Mouse (Mus musculus): ENCODE data around the gene Il1r1. TPM values are rescaled to one million over a fixed set of nuclear protein-coding genes. Genes with fewer than 3 reads are reported as not detected.

Gene Il1r1
- polyA plus RNA-seq, 1 experiment from 2014 or later = 1.3 TPM

- H3K9ac ChIP-seq = no peak overlapping the region
- H3K4me2 ChIP-seq = no peak overlapping the region
- no peak overlapping the region for H3K27ac ChIP-seq (replicated peaks)
- no peaks in the 10 kb centered on the region for H3K9me3 ChIP-seq
- H3K27me3 ChIP-seq = no peaks in the 10 kb centered on the region
- ATAC-seq (ENCODE audit: low read depth) = no peak
- no peak overlapping the region for H3K4me3 ChIP-seq
- H3K36me3 ChIP-seq = no peaks in the 10 kb centered on the region
- H3K4me1 ChIP-seq (replicated peaks) = no peaks in the 10 kb centered on the region
- WGBS = 62% methylated on average over 2 of the region's 2 CpGs
Observed at GRCm38 (mm10) chr1:40359731-40360130, 134.9 kb downstream of the Il1r1 start.

- Histone ChIP-seq H3K9ac (no peak overlapping the region), H3K36me3 (no peaks in the 10 kb centered on the region), H3K27ac (replicated peaks) (no peak overlapping the region), H3K27me3 (no peaks in the 10 kb centered on the region), H3K4me3 (no peak overlapping the region), H3K9me3 (no peaks in the 10 kb centered on the region), H3K4me1 (replicated peaks) (no peaks in the 10 kb centered on the region), H3K4me2 (no peak overlapping the region)
- 81% methylated on average over 7 of the region's 7 CpGs for WGBS
- no peak for ATAC-seq (ENCODE audit: low read depth)
Observed at GRCm38 (mm10) chr1:40360969-40361368, 136.1 kb downstream of the Il1r1 start.

- WGBS = 68% methylated on average over 1 of the region's 1 CpGs
- Histone ChIP-seq H3K9ac (no peak overlapping the region), H3K4me1 (replicated peaks) (no peaks in the 10 kb centered on the region), H3K9me3 (no peaks in the 10 kb centered on the region), H3K27ac (replicated peaks) (no peak overlapping the region), H3K4me3 (no peak overlapping the region), H3K27me3 (no peaks in the 10 kb centered on the region), H3K36me3 (no peaks in the 10 kb centered on the region), H3K4me2 (no peak overlapping the region)
- no peak for ATAC-seq (ENCODE audit: low read depth)
Observed at GRCm38 (mm10) chr1:40361596-40361995, 136.7 kb downstream of the Il1r1 start.

GRCm38 (mm10) chr1:40362784-40363183, 137.9 kb downstream of the Il1r1 start:
- Histone ChIP-seq H3K9ac (no peak overlapping the region), H3K4me1 (replicated peaks) (no peaks in the 10 kb centered on the region), H3K36me3 (no peaks in the 10 kb centered on the region), H3K9me3 (no peaks in the 10 kb centered on the region), H3K27me3 (no peaks in the 10 kb centered on the region), H3K27ac (replicated peaks) (no peak overlapping the region), H3K4me3 (no peak overlapping the region), H3K4me2 (no peak overlapping the region)
- WGBS = 76% methylated on average over 11 of the region's 11 CpGs
- no peak for ATAC-seq (ENCODE audit: low read depth)

Other genes starting within 250 kb of the Il1r1 start
- 0.31 and 0.39 TPM in 2 replicates for gene Il1r2, start 151.0 kb upstream of the Il1r1 start, polyA plus RNA-seq (2015; fragmentation: Nextera tagmentation; extraction: Ambion mirVana)
- 1.7 and 1.8 TPM in 2 replicates for gene Il1rl2, start 99.5 kb downstream of the Il1r1 start, polyA plus RNA-seq (2015; fragmentation: Nextera tagmentation; extraction: Ambion mirVana)
- 0.34 TPM in 1 of 2 replicates, not detected in the other for gene Il1rl1, start 204.5 kb downstream of the Il1r1 start, polyA plus RNA-seq (2015; fragmentation: Nextera tagmentation; extraction: Ambion mirVana)
- not detected in 2 replicates for gene Il18r1, start 240.5 kb downstream of the Il1r1 start, polyA plus RNA-seq (2015; fragmentation: Nextera tagmentation; extraction: Ambion mirVana)